Mouse (Mus musculus) midbrain, embryonic 15.5 days (tissue): ENCODE measurements around the gene Dennd2c. TPM values are rescaled to one million over a fixed set of nuclear protein-coding genes. Genes with fewer than 3 reads are reported as not detected.
"Not testable (repeated sequence)": the region's sequence is repeated elsewhere in the genome, so short reads cannot be mapped to it uniquely, and the experiment has no call there.

Source experiments
- ATAC-seq: fragments of 200-750 bp; cut with Nextera tagmentation; replicated peaks from 2 replicates; pipeline ENCODE4 v1.8.0; 2017; ENCODE audit warnings: moderate TSS enrichment
- H3K27ac ChIP-seq: fragments of 300-500 bp; sonication (generic); 2 replicates; pipeline ENCODE4 v1.5.1; 2015; ENCODE audit warnings: mild to moderate bottlenecking, inconsistent platforms
- H3K27me3 ChIP-seq: fragments of 300-500 bp; sonication (generic); replicated peaks from 2 replicates; pipeline ENCODE4 v1.6.1; 2015; ENCODE audit warnings: inconsistent platforms
- H3K36me3 ChIP-seq: fragments of 300-500 bp; sonication (generic); replicated peaks from 2 replicates; pipeline ENCODE4 v1.6.1; 2015; ENCODE audit warnings: inconsistent platforms
- H3K4me1 ChIP-seq: fragments of 300-500 bp; sonication (generic); 2 replicates; pipeline ENCODE4 v1.6.1; 2015; ENCODE audit warnings: inconsistent platforms
- H3K4me2 ChIP-seq: fragments of 300-500 bp; sonication (generic); 2 replicates; pipeline ENCODE4 v1.6.1; 2015; ENCODE audit warnings: inconsistent platforms, mild to moderate bottlenecking, moderate library complexity
- H3K4me3 ChIP-seq: fragments of 300-500 bp; sonication (generic); 2 replicates; pipeline ENCODE4 v1.5.1; 2015; ENCODE audit warnings: mild to moderate bottlenecking, inconsistent platforms
- H3K9ac ChIP-seq: fragments of 300-500 bp; sonication (generic); 2 replicates; pipeline ENCODE4 v1.6.1; 2015; ENCODE audit warnings: mild to moderate bottlenecking, inconsistent platforms
- H3K9me3 ChIP-seq: fragments of 300-500 bp; sonication (generic); 2 replicates; pipeline ENCODE4 v1.6.1; 2016; ENCODE audit warnings: inconsistent platforms
- WGBS: fragments of 180-500 bp; shearing (Covaris S2); methylation state at CpG from one replicate; pipeline ENCODE4 v1.1.7; 2015; ENCODE audit warnings: mixed read lengths; 5-methylcytosine and 5-hydroxymethylcytosine counted together
- polyA plus RNA-seq: library from polyadenylated mRNA; unstranded; fragments of >200 nt; fragmentation: Nextera tagmentation; extraction: Ambion mirVana; gene quantifications from 2 replicates; pipeline ENCODE4 v1.2.1, GENCODE M21; 2015

Dennd2c gene
- polyA plus RNA-seq, 1 experiment from 2014 or later, result 1.3 TPM

GRCm38 (mm10) chr3:103127177-103127576, 24.8 kb downstream of the Dennd2c start:
- no peak overlapping the region for H3K9ac ChIP-seq
- no peak overlapping the region for H3K27ac ChIP-seq
- H3K9me3 ChIP-seq, result no peaks in the 10 kb centered on the region
- no peaks in the 10 kb centered on the region for H3K27me3 ChIP-seq
- H3K4me2 ChIP-seq, result no peak overlapping the region
- H3K36me3 ChIP-seq, result no peaks in the 10 kb centered on the region
- no peak for ATAC-seq
- peaks cover 7% of the 10 kb centered on the region for H3K4me1 ChIP-seq
- H3K4me3 ChIP-seq, result no peak overlapping the region
- 10% methylated on average over 2 of the region's 2 CpGs for WGBS

- no peak for ATAC-seq
- Histone ChIP-seq H3K4me3 (no peak overlapping the region), H3K27me3 (no peaks in the 10 kb centered on the region), H3K4me2 (no peak overlapping the region), H3K9me3 (no peaks in the 10 kb centered on the region), H3K4me1 (peaks cover 7% of the 10 kb centered on the region), H3K36me3 (no peaks in the 10 kb centered on the region), H3K27ac (no peak overlapping the region), H3K9ac (no peak overlapping the region)
- 80% methylated on average over 5 of the region's 5 CpGs for WGBS
Observed at GRCm38 (mm10) chr3:103127721-103128120, 25.3 kb downstream of the Dennd2c start.

DNA sequence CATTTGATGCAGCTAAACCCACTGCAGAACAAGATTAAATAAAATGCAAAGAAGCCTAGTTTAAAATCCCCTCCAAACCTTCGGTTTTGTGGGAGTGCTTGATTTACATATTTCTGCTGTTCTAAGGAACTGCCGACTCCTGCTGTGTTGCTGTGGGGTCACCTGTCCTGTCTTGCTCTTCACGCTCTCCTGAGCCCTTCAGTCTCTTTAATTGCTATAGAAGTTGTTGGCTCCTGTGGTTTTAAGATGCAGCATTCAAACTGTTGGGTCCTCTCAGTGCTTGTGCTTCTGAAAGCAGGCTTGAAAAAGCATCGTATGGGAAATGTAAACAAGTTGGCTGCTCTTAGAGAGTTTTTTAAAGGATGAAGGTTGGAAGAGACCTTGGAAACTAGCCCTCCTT, 25.8 kb downstream of the Dennd2c start:
- Histone ChIP-seq H3K4me2 (no peak overlapping the region), H3K4me1 (peaks cover 7% of the 10 kb centered on the region), H3K27me3 (no peaks in the 10 kb centered on the region), H3K9me3 (no peaks in the 10 kb centered on the region), H3K4me3 (no peak overlapping the region), H3K36me3 (no peaks in the 10 kb centered on the region), H3K27ac (no peak overlapping the region), H3K9ac (no peak overlapping the region)
- whole genome bisulfite sequencing, result 31% methylated on average over 4 of the region's 4 CpGs
- ATAC-seq, result no peak

- no peak overlapping the region for H3K4me2 ChIP-seq
- H3K9ac ChIP-seq, result no peak overlapping the region
- ATAC-seq, result no peak
- peaks cover 7% of the 10 kb centered on the region for H3K4me1 ChIP-seq
- H3K27me3 ChIP-seq, result no peaks in the 10 kb centered on the region
- WGBS, result 87% methylated on average over 8 of the region's 8 CpGs
- no peaks in the 10 kb centered on the region for H3K36me3 ChIP-seq
- H3K9me3 ChIP-seq, result no peaks in the 10 kb centered on the region
- no peak overlapping the region for H3K27ac ChIP-seq
- no peak overlapping the region for H3K4me3 ChIP-seq
Observed at GRCm38 (mm10) chr3:103129367-103130159, 27.2 kb downstream of the Dennd2c start.

DNA sequence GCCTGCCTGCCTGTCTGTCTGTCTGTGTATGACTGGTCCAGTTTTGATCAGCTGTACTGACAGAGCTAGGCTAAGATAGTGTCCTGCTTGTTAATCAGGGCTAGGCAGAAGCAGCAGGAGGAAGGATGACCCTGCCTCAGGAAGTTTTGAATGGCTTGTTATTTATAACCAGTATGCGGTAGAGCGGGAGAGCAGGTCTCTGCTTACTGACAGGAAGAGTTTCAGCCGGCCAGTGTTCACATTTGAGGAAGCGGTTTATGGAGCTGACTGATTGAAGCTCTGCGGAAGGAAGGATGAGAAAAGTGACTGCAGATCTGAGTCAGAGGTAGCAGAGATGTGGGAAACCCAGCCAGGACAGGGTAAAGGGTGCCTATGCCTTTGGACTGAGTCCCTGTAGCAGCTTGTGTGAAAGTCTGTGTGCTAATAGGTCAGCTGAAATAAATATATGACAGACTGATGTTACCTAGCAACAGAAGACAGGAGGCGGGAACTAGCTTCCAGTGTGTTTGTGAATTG, 27.9 kb downstream of the Dennd2c start:
- Histone ChIP-seq H3K27me3 (no peaks in the 10 kb centered on the region), H3K27ac (no peak overlapping the region; the same call in 1 of the 2 replicates), H3K4me2 (no peak overlapping the region), H3K36me3 (no peaks in the 10 kb centered on the region), H3K9ac (no peak overlapping the region), H3K4me3 (no peak overlapping the region), H3K4me1 (peaks cover 7% of the 10 kb centered on the region), H3K9me3 (no peaks in the 10 kb centered on the region)
- 60% methylated on average over 6 of the region's 6 CpGs for WGBS
- ATAC-seq, result peak; percentile 78

GRCm38 (mm10) chr3:103133098-103133497, 30.7 kb downstream of the Dennd2c start:
- Histone ChIP-seq H3K4me1 (peaks cover 7% of the 10 kb centered on the region), H3K9me3 (no peaks in the 10 kb centered on the region), H3K4me2 (no peak overlapping the region), H3K4me3 (no peak overlapping the region), H3K27ac (no peak overlapping the region), H3K36me3 (no peaks in the 10 kb centered on the region), H3K9ac (no peak overlapping the region), H3K27me3 (no peaks in the 10 kb centered on the region)
- ATAC-seq, result no peak
- 94% methylated on average over 10 of the region's 10 CpGs for WGBS

DNA sequence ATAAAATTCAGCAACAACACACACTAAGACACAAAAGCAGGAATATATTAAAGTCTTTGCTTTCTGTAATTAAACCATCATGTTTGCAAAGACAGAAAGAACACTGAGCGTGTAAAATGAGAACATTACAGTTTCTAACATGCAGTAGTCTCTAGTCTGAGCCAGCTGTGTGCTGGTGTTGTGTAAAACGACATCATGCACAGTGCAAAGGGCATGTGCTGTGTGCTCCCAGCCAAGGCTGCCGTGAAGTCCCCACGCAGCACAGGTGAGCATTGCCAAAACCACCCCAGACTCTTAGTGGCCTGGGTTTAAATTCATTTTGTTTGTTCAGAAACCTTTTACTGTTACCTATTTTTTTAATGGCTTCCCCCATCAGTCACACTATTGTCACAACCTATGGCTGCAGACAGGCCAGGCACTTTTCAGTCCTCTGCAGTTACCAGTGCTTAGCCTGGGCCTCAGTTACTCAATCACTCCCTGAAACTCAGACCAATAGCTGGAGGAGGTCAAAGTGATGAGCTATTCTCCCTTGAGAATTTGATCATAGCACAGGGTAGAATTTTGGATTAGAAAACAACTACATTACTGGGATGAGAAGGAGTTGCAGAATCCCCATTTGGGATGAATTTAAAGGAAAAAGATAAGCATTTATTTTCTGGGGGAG, 34.1 kb downstream of the Dennd2c start:
- H3K27ac ChIP-seq, result no peak overlapping the region
- ATAC-seq, result no peak
- no peaks in the 10 kb centered on the region for H3K4me1 ChIP-seq
- no peaks in the 10 kb centered on the region for H3K36me3 ChIP-seq
- WGBS, result 88% methylated on average over 4 of the region's 4 CpGs
- no peak overlapping the region for H3K4me3 ChIP-seq
- no peaks in the 10 kb centered on the region for H3K27me3 ChIP-seq
- no peaks in the 10 kb centered on the region for H3K9me3 ChIP-seq
- H3K9ac ChIP-seq, result no peak overlapping the region
- H3K4me2 ChIP-seq, result no peak overlapping the region

GRCm38 (mm10) chr3:103139047-103139446, 36.6 kb downstream of the Dennd2c start:
- H3K4me2 ChIP-seq, result no peak overlapping the region
- H3K27me3 ChIP-seq, result no peaks in the 10 kb centered on the region
- no peak overlapping the region for H3K27ac ChIP-seq
- no peak for ATAC-seq
- H3K36me3 ChIP-seq, result no peaks in the 10 kb centered on the region
- no peaks in the 10 kb centered on the region for H3K9me3 ChIP-seq
- H3K4me3 ChIP-seq, result no peak overlapping the region
- WGBS, result 80% methylated on average over 8 of the region's 8 CpGs
- no peaks in the 10 kb centered on the region for H3K4me1 ChIP-seq
- no peak overlapping the region for H3K9ac ChIP-seq

GRCm38 (mm10) chr3:103140095-103140838, 37.9 kb downstream of the Dennd2c start:
- WGBS, result 69% methylated on average over 11 of the region's 11 CpGs

DNA sequence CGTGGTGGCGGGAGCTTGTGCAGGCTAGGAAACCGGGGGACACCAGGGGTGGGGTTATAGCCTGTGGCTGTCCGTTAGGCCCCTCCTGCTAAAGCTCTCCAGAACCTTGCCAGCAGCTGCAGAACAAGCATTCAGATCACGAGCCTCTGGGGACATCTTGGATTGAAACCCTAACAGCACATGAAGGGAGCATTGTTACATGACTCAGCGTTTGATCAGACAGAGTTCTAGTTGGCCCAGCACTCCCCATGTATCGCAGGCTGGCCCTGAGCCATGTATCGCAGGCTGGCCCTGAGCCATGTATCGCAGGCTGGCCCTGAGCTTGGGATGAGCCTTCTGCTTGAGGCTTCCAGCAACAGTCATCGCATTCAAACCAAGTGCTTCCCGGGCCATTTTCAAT, 38.9 kb downstream of the Dennd2c start:
- Histone ChIP-seq H3K36me3 (no peaks in the 10 kb centered on the region), H3K4me2 (no peak overlapping the region), H3K4me3 (no peak overlapping the region), H3K4me1 (no peaks in the 10 kb centered on the region), H3K9ac (no peak overlapping the region), H3K27ac (no peak overlapping the region), H3K9me3 (no peaks in the 10 kb centered on the region), H3K27me3 (no peaks in the 10 kb centered on the region)
- 90% methylated on average over 11 of the region's 11 CpGs for WGBS
- ATAC-seq, result no peak

More at GRCm38 (mm10) chr3:103140095-103140838, 37.9 kb downstream of the Dennd2c start:
- H3K36me3 ChIP-seq, H3K4me3 ChIP-seq, H3K4me2 ChIP-seq, H3K4me1 ChIP-seq, ATAC-seq, H3K27me3 ChIP-seq, H3K9ac ChIP-seq, H3K9me3 ChIP-seq, H3K27ac ChIP-seq: not testable (repeated sequence)

DNA sequence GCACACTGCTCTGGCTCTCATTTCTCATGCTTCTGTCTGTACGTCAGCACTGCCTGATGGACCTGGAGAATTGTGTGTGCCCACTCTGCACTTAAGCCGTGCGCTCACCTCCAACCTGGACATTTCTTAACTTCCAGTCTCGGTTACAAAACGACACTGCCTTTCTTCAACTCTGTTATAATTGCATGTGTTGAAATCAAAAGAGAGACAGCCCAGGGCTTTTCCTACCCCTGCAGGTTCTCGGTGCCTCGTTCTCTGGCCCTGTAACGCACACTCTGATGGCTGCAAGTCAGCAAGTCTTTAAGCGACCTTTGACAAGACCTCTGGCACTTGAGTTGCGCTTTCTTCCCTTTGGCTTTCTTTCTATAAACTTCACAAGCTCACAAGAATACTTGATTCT, 40.0 kb downstream of the Dennd2c start:
- H3K4me2 ChIP-seq, result no peak overlapping the region
- H3K36me3 ChIP-seq, result no peaks in the 10 kb centered on the region
- H3K4me3 ChIP-seq, result no peak overlapping the region
- no peak overlapping the region for H3K27ac ChIP-seq
- ATAC-seq, result no peak
- no peaks in the 10 kb centered on the region for H3K4me1 ChIP-seq
- no peaks in the 10 kb centered on the region for H3K27me3 ChIP-seq
- no peaks in the 10 kb centered on the region for H3K9me3 ChIP-seq
- no peak overlapping the region for H3K9ac ChIP-seq
- WGBS, result 89% methylated on average over 10 of the region's 10 CpGs

GRCm38 (mm10) chr3:103145336-103145735, 42.9 kb downstream of the Dennd2c start:
- ATAC-seq, result no peak
- no peak overlapping the region for H3K27ac ChIP-seq
- WGBS, result 64% methylated on average over 2 of the region's 2 CpGs
- H3K4me2 ChIP-seq, result no peak overlapping the region
- H3K9ac ChIP-seq, result no peak overlapping the region
- no peaks in the 10 kb centered on the region for H3K36me3 ChIP-seq
- no peaks in the 10 kb centered on the region for H3K27me3 ChIP-seq
- no peaks in the 10 kb centered on the region for H3K4me1 ChIP-seq
- no peaks in the 10 kb centered on the region for H3K9me3 ChIP-seq
- H3K4me3 ChIP-seq, result no peak overlapping the region
